Mouse (Mus musculus): ENCODE data around the gene Ints14.

GRCm38 (mm10) chr9:65005737-65006136 lies 45.0 kb downstream of the Ints14 start:
- no peak for TF ChIP-seq CTCF (IDR thresholded peaks at IDR 0.05; ENCODE audit: borderline replicate concordance, insufficient read depth, low read depth, low read length)
- no peak for TF ChIP-seq POLR2A (IDR thresholded peaks at IDR 0.05; ENCODE audit: borderline replicate concordance, insufficient read depth, low read length)

Measured in cerebellum, adult 2 months (tissue).